Mouse (Mus musculus): ENCODE data around the gene Fbxo36. TPM values are rescaled to one million over a fixed set of nuclear protein-coding genes. Genes with fewer than 3 reads are reported as not detected.
A peak's percentile ranks its signal among the peaks of the same experiment; 100 is the strongest.

Fbxo36 gene
- polyA plus RNA-seq, 1 experiment from 2014 or later, result 9.5 TPM

DNA sequence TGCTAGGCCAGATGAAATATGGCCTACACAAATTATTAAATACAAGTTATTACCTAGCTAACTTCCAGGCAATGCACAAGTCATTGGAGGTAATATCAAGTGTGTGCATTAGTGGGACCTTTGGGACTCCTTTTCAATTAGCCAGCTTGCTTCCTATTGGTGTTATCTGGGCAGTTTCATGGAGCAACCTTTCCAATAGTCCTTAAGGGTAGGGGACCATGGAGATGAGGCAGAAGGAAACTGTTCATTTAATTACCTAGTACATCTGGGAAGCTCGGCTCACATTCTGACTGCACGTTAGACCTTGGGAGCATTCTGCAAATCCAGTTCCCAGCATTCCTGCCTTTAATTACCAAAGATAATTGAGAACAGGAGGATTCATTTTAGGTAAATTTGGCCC is 64.8 kb downstream of the Fbxo36 start:
- Histone ChIP-seq H3K4me3 (replicated peaks) (no peak overlapping the region), H3K4me1 (no peaks in the 10 kb centered on the region), H3K9me3 (no peaks in the 10 kb centered on the region), H3K4me2 (no peak overlapping the region), H3K27ac (no peak overlapping the region), H3K27me3 (no peaks in the 10 kb centered on the region), H3K9ac (no peak overlapping the region), H3K36me3 (replicated peaks) (no peaks in the 10 kb centered on the region)
- 96% methylated on average over 2 of the region's 2 CpGs for WGBS
- no peak for ATAC-seq (ENCODE audit: low FRiP score)

DNA sequence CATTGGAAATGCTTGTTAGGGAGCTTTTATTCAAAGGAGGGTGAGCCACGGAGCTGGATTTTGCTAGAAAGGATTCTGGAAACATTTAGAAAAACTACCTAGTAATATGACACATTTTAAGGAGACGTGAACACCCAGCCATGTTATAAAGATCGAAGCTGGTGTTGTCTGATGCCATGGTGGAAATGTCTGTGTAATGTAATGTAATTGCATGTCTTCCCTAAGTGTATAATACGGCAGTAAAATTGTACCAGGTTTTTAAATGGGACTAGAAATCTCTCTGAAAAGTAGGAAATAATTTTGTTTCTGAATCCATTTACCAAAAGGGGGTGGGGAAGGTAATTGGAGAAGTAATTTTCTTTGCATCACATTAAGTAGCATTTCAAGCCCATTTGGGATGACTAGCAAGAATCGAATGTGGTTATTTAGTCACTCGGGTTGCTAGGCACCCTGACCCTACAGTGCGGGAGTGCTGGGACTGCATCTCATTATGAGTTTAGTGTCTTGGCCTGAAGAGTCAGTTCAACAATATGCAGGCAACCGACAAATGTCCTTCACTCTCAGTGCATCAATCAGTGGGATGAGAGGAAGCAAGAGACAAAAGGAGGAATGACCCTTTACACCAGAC is 70.7 kb downstream of the Fbxo36 start:
- peak overlapping the region; percentile 50; the same call in 1 of the 2 replicates for H3K27ac ChIP-seq
- no peaks in the 10 kb centered on the region for H3K27me3 ChIP-seq
- ATAC-seq (ENCODE audit: low FRiP score), result peak; percentile 76
- no peak overlapping the region for H3K4me2 ChIP-seq
- H3K36me3 ChIP-seq (replicated peaks), result peaks cover 14% of the 10 kb centered on the region; the same call in 1 of the 2 replicates
- H3K9ac ChIP-seq, result no peak overlapping the region
- peaks cover 4% of the 10 kb centered on the region; the same call in 1 of the 2 replicates for H3K9me3 ChIP-seq
- H3K4me1 ChIP-seq, result peaks cover 7% of the 10 kb centered on the region; the same call in 1 of the 2 replicates
- 60% methylated on average over 8 of the region's 8 CpGs for WGBS
- no peak overlapping the region for H3K4me3 ChIP-seq (replicated peaks)

DNA sequence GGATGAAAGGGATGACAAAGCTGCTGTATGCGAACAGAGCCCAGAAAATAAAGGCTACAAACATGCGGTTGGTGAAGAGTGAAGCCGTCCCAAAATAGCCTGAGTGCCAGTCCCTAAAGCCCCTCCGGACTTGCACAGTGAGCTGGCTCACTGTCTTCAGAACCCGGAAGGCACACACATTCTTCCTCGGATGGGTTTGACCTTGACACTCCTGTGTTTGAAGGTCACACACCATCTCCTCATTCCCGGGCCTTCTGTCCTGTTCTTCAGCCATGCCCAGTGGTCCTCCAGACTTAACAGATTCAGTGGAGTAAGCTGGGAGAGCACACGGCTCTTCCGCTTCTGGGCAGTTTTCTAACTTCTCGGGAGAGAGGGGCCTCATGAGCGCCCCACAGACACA is 72.9 kb downstream of the Fbxo36 start:
- Histone ChIP-seq H3K27ac (no peak overlapping the region), H3K36me3 (replicated peaks) (peaks cover 14% of the 10 kb centered on the region; the same call in 1 of the 2 replicates), H3K9ac (no peak overlapping the region), H3K4me1 (peaks cover 7% of the 10 kb centered on the region; the same call in 1 of the 2 replicates), H3K4me3 (replicated peaks) (no peak overlapping the region), H3K9me3 (peaks cover 4% of the 10 kb centered on the region; the same call in 1 of the 2 replicates), H3K27me3 (no peaks in the 10 kb centered on the region), H3K4me2 (no peak overlapping the region)
- ATAC-seq (ENCODE audit: low FRiP score), result no peak
- WGBS, result 94% methylated on average over 11 of the region's 11 CpGs

DNA sequence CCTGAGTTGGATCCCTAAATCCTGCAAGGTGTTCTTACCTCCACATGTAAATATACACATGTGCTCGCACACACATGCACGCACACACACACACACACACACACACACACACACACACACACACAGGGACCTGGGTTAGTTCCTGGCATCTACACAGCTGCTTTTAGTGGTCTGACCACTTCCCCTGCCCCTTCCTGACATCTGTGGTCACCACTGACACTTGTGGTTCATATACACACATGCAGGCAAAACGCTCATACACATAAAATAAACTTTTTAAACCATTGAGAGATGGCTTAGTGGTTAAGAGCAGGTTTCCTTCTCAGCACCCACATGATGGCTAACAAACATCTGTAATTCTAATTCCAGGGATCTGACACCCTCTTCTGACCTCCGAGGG is 75.4 kb downstream of the Fbxo36 start:
- no peak overlapping the region for H3K4me3 ChIP-seq (replicated peaks)
- 93% methylated on average over 4 of the region's 4 CpGs for WGBS
- no peaks in the 10 kb centered on the region for H3K27me3 ChIP-seq
- no peak overlapping the region for H3K9ac ChIP-seq
- H3K4me2 ChIP-seq, result no peak overlapping the region
- no peak for ATAC-seq (ENCODE audit: low FRiP score)
- H3K27ac ChIP-seq, result no peak overlapping the region
- peaks cover 4% of the 10 kb centered on the region; the same call in 1 of the 2 replicates for H3K9me3 ChIP-seq
- peaks cover 14% of the 10 kb centered on the region for H3K36me3 ChIP-seq (replicated peaks)
- H3K4me1 ChIP-seq, result peaks cover 7% of the 10 kb centered on the region; the same call in 1 of the 2 replicates

DNA sequence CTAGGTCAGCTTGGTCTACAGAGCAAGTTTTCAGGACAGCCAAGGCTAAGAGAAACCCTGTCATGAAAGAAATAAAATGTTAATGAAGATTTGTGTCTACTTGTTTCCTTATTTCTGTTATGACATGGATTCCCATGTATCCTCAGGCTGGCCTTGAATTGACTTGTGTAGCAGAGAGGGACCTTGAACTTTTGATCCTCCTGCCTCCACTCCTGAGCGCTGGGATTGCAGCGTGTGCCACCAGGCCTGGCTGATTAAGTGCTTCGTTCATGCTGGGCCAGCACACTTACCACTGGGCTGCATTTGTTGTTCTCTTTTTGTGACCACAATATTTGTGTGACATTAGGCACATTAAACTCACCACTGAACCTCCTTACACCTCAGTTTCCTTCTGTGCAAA is 79.2 kb downstream of the Fbxo36 start:
- WGBS, result 91% methylated on average over 3 of the region's 3 CpGs
- Histone ChIP-seq H3K4me1 (no peaks in the 10 kb centered on the region), H3K27me3 (no peaks in the 10 kb centered on the region), H3K36me3 (replicated peaks) (no peaks in the 10 kb centered on the region; the same call in 1 of the 2 replicates), H3K9ac (no peak overlapping the region), H3K27ac (no peak overlapping the region), H3K4me3 (replicated peaks) (no peak overlapping the region), H3K4me2 (no peak overlapping the region), H3K9me3 (no peaks in the 10 kb centered on the region)
- no peak for ATAC-seq (ENCODE audit: low FRiP score)

DNA sequence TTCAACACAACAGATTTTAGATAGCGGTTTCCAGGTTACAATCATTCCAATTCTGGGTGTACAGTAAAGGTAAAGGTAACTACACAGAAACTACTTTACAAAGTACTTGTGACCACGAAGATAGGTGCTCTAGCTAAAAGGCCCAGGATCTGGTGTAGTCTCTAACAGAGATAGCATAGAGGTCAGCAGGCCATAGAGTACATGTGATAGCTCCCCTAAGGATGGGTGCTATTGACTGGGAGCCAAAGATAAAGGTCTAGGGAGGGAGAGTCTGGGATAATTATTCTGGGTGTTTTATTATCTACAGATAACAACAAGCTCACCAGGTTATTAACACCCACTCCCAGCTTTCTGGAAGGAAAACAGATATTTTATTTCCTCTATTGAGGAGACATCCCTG is 83.8 kb downstream of the Fbxo36 start:
- no peak overlapping the region for H3K4me2 ChIP-seq
- no peak overlapping the region for H3K9ac ChIP-seq
- no peaks in the 10 kb centered on the region for H3K27me3 ChIP-seq
- H3K9me3 ChIP-seq, result no peaks in the 10 kb centered on the region
- 88% methylated on average over 2 of the region's 2 CpGs for WGBS
- no peak for ATAC-seq (ENCODE audit: low FRiP score)
- H3K27ac ChIP-seq, result no peak overlapping the region
- H3K4me1 ChIP-seq, result no peaks in the 10 kb centered on the region
- H3K4me3 ChIP-seq (replicated peaks), result no peak overlapping the region
- H3K36me3 ChIP-seq (replicated peaks), result no peaks in the 10 kb centered on the region; the same call in none of the 2 replicates

DNA sequence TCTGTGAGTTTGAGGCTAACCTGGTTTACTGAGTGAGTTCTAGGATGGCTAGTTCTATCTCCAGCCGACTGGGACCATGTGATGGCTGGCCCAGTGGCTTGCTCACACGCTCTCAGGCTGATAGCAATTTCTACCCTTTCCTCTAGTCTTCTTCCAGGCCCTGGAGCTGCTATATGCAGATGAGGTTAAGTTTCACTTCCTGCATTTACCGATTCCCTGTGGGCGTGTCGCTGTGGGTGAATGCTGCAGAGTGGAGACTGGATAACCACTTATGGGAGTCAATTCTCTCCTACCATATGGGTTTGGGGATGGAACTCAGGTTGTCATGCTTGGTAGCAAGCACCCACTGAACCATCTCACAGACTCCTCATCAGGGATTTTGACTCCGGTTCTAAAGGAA is 84.5 kb downstream of the Fbxo36 start:
- ATAC-seq (ENCODE audit: low FRiP score), result no peak

DNA sequence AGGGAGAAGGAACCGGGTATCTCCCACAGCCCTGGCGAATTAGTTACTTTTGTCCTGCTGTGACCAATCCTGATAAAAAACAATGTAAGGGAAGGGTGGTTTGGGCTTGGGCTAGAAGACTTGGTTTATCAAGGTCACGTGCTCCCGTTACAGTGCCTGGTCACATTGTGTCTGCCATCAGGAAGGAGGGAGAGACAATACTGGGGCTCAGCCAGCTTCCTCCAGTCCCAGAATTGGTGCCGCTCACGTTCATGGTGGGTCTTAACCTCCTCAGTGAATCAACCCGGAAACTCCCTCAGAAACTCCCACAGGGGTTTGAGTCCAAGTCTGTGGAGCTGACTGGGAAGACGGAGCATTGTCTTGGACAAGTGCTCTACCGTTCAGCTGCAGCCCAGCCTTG is 86.0 kb downstream of the Fbxo36 start:
- ATAC-seq (ENCODE audit: low FRiP score), result no peak
- Histone ChIP-seq H3K9ac (no peak overlapping the region), H3K27ac (no peak overlapping the region), H3K9me3 (no peaks in the 10 kb centered on the region), H3K4me3 (replicated peaks) (no peak overlapping the region), H3K27me3 (no peaks in the 10 kb centered on the region), H3K4me1 (no peaks in the 10 kb centered on the region), H3K36me3 (replicated peaks) (no peaks in the 10 kb centered on the region; the same call in 1 of the 2 replicates), H3K4me2 (no peak overlapping the region)
- WGBS, result 87% methylated on average over 9 of the region's 9 CpGs

More for the DNA sequence above, 84.5 kb downstream of the Fbxo36 start:
- no peak overlapping the region for H3K4me2 ChIP-seq
- H3K27me3 ChIP-seq, result no peaks in the 10 kb centered on the region
- H3K36me3 ChIP-seq (replicated peaks), result no peaks in the 10 kb centered on the region; the same call in none of the 2 replicates
- H3K4me3 ChIP-seq (replicated peaks), result no peak overlapping the region
- no peaks in the 10 kb centered on the region for H3K4me1 ChIP-seq
- H3K9me3 ChIP-seq, result no peaks in the 10 kb centered on the region
- 88% methylated on average over 6 of the region's 6 CpGs for WGBS
- no peak overlapping the region for H3K9ac ChIP-seq
- no peak overlapping the region for H3K27ac ChIP-seq

DNA sequence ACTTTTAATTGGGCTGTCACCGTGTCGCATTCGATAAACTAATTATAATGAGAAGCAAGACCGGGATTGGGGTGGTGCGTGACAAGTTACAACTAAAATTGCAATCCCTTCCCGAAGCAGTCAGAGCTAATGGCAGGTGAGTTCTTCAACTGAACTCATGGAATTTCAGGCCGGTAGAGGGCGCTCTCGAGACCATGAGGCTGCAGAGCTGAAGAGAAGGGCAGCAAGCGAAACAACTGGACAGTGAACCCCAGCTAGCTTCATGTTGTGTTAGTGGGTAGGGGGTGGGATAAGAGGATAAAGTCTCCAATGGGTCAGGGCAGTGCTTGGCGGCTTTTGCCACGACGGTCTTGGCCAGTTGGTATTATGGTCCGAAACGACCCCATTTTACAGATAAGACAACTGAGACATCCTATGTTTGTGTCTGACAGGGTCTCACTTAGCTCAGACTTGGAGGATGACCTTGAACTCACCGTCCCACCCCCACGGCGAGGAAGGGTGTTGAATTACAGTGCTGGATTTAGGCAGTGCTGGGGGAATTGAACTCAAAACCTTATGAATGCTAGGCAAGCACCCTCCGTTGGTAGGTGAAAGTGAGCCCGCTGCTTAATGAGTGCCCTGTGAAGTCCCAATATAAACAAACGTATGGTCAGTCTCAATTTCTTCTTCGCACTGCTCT is 94.0 kb downstream of the Fbxo36 start:
- 10% methylated on average over 22 of the region's 22 CpGs for WGBS
- H3K27ac ChIP-seq, result peak overlapping the region; percentile 86
- H3K9ac ChIP-seq, result peak overlapping the region; percentile 78; the same call in 1 of the 2 replicates
- peak overlapping the region; percentile 74 for H3K4me2 ChIP-seq
- H3K4me3 ChIP-seq (replicated peaks), result peak overlapping the region; percentile 65
- no peaks in the 10 kb centered on the region for H3K36me3 ChIP-seq (replicated peaks)
- peaks cover 12% of the 10 kb centered on the region; the same call in 1 of the 2 replicates for H3K4me1 ChIP-seq
- peaks cover 3% of the 10 kb centered on the region; the same call in 1 of the 2 replicates for H3K27me3 ChIP-seq
- H3K9me3 ChIP-seq, result no peaks in the 10 kb centered on the region
- ATAC-seq (ENCODE audit: low FRiP score), result peak; percentile 13

DNA sequence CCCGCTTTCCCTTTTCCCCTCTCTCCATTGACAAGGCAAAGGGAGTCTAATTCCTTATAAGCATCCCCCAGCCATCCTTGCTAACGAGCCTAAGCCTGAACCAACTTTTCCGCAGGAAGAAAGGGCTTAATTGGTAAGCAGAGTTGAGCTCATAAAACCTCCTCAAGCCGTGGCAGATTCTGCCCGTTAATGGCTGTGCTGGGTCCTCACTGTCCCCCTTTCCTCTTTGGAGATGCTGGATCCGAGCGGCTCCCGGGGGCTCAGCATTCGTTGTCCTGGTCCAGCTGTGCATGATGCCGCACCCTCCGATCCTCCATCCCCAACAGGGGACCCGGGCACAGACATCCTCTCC is 94.5 kb downstream of the Fbxo36 start:
- Histone ChIP-seq H3K27ac (peak overlapping the region; percentile 86), H3K27me3 (peaks cover 3% of the 10 kb centered on the region; the same call in 1 of the 2 replicates), H3K36me3 (replicated peaks) (no peaks in the 10 kb centered on the region), H3K4me3 (replicated peaks) (peak overlapping the region; percentile 65), H3K9ac (peak overlapping the region; percentile 78), H3K9me3 (no peaks in the 10 kb centered on the region), H3K4me2 (peak overlapping the region; percentile 74), H3K4me1 (peaks cover 12% of the 10 kb centered on the region; the same call in 1 of the 2 replicates)
- WGBS, result 0% methylated on average over 12 of the region's 12 CpGs
- no peak for ATAC-seq (ENCODE audit: low FRiP score)

DNA sequence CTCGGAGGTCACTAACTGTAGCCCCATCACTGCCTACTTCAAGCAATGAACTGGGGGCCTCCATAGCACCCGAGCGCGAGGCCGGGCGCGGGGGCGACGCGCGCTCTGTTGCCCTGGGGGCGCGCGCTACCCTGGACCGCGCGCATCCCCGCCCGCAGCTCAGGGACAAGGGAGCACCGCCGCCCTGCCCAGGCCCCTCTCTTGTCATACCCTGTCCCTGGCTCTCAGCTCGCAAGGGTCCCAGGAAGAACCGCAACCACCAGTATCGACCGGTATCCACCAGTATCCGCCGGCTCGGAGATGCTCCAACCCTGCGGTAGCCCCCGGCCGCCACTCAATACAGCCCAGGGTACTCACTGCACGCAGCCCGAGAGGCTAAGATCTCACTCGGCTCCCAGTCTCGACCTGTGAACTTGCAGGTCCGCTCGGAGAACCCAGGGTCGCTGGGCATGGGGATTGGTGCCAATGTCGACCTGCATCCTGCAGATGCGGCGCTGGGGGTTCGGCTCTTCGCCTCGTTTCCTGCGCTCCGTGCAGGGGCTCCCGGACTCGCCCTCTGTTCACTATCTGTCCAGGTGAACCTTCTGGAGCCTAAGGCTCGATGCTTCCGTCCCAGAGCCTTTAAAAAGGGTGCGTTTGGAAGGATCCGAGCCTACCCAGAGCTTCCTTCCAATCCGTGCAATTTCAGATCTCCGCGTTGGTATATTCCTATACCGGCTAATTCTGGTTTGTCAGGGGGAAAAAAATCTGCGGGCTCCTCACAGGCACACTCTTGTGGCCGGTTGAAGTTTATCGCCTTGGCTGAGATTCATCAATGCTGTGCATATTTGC is 95.1 kb downstream of the Fbxo36 start, which contains the start of gene Slc16a14:
Slc16a14 (minus strand) TSS at position 632 of the 831 bp plus-strand sequence.
- Histone ChIP-seq H3K4me1 (peaks cover 12% of the 10 kb centered on the region; the same call in 1 of the 2 replicates), H3K9me3 (no peaks in the 10 kb centered on the region), H3K27me3 (peaks cover 3% of the 10 kb centered on the region; the same call in 1 of the 2 replicates), H3K36me3 (replicated peaks) (no peaks in the 10 kb centered on the region), H3K27ac (peak within 1 kb of the TSS; percentile 86), H3K4me3 (replicated peaks) (peak within 1 kb of the TSS; percentile 65), H3K9ac (peak within 1 kb of the TSS; percentile 78), H3K4me2 (peak within 1 kb of the TSS; percentile 74)
- under 1% methylated on average over 59 of the region's 59 CpGs for WGBS
- peak; percentile 89 for ATAC-seq (ENCODE audit: low FRiP score)

DNA sequence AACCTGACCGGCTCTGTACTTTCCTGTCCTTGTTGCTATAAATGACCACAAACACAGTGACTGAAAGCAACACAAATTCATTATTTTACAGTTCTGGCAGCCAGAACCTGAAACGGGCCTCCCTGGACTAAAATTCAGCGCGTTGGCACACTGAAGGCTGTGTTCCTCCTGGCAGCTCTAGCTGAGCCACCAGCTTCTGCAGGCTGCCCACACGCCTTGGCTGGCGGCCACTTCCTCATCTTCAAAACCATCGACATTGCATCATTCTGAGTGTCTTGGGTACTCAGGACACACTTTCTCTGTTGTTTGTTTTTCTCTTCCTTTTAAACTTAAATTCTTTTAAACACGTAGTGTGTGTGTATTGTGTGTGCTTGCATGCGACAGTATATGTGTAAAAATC is 96.0 kb downstream of the Fbxo36 start:
- Histone ChIP-seq H3K4me3 (replicated peaks) (no peak overlapping the region), H3K4me2 (peak overlapping the region; percentile 74; the same call in 1 of the 2 replicates), H3K9me3 (no peaks in the 10 kb centered on the region), H3K9ac (no peak overlapping the region), H3K4me1 (peaks cover 12% of the 10 kb centered on the region; the same call in 1 of the 2 replicates), H3K27ac (no peak overlapping the region), H3K36me3 (replicated peaks) (no peaks in the 10 kb centered on the region), H3K27me3 (peaks cover 3% of the 10 kb centered on the region; the same call in 1 of the 2 replicates)
- WGBS, result 73% methylated on average over 9 of the region's 9 CpGs
- no peak for ATAC-seq (ENCODE audit: low FRiP score)

Data from forebrain, embryonic 12.5 days (tissue).